Mouse (Mus musculus) CH12.LX (cell line): ENCODE results near the gene Cyth3. TPM values are rescaled to one million over a fixed set of nuclear protein-coding genes. Genes with fewer than 3 reads are reported as not detected.

Source experiments
- DNase-seq: peaks from one replicate; pipeline ENCODE4 v3.0.0-alpha.2; 2013; ENCODE audit errors: extremely low read depth
- H3K27ac ChIP-seq: 2 replicates; pipeline ENCODE4 v1.5.1; 2012; ENCODE audit warnings: low read depth, mild to moderate bottlenecking, control low read depth, moderate library complexity; ENCODE audit not compliant: insufficient read depth
- H3K27me3 ChIP-seq: replicated peaks from 2 replicates; pipeline ENCODE3; 2012; ENCODE audit warnings: inconsistent platforms
- H3K36me3 ChIP-seq, 2 experiments: replicated peaks in 1 of 2; 2 replicates each; pipeline versions ENCODE3 to v1.6.1; 2012; ENCODE audit warnings: inconsistent platforms in 1 of 2, low read length in 1 of 2, mild to moderate bottlenecking in 1 of 2, mixed read lengths in 1 of 2, moderate library complexity in 1 of 2; ENCODE audit not compliant: control insufficient read depth in 1 of 2, insufficient read depth in 1 of 2
- H3K4me1 ChIP-seq, 2 experiments: 2 replicates each; pipeline ENCODE4 v1.6.1; 2012; ENCODE audit warnings: inconsistent platforms in 1 of 2, moderate library complexity in 1 of 2; ENCODE audit not compliant: insufficient read depth in 2 of 2, control insufficient read depth in 1 of 2
- H3K4me2 ChIP-seq: 2 replicates; pipeline ENCODE4 v1.6.1; 2012; ENCODE audit warnings: low read depth, mild to moderate bottlenecking, control low read depth; ENCODE audit not compliant: poor library complexity, insufficient read depth, severe bottlenecking
- H3K4me3 ChIP-seq, 3 experiments: fragments of 150-350 bp in 1 of 3; sonication (generic) in 1 of 3; replicated peaks in 1 of 3; 2 replicates each; pipeline versions ENCODE3 to v1.5.1; 2011 to 2012; ENCODE audit warnings: low read depth in 2 of 3, low read length in 2 of 3, mild to moderate bottlenecking in 2 of 3, moderate library complexity in 2 of 3, control low read depth in 1 of 3, improper control_type of control experiment in 1 of 3, inconsistent platforms in 1 of 3, mixed read lengths in 1 of 3; ENCODE audit not compliant: poor library complexity in 1 of 3
- H3K79me2 ChIP-seq: replicated peaks from 2 replicates; pipeline ENCODE4 v1.6.1; 2012; ENCODE audit warnings: mild to moderate bottlenecking, moderate library complexity; ENCODE audit not compliant: control insufficient read depth, poor library complexity, insufficient read depth, severe bottlenecking; ENCODE audit errors: extremely low read depth
- H3K9ac ChIP-seq: 2 replicates; pipeline ENCODE4 v1.6.1; 2012; ENCODE audit warnings: low read depth, mild to moderate bottlenecking, control low read depth, moderate library complexity; ENCODE audit not compliant: insufficient read depth
- H3K9me3 ChIP-seq: replicated peaks from 2 replicates; pipeline ENCODE3; 2012; ENCODE audit warnings: low read length, inconsistent platforms, mixed read lengths
- E2F4 ChIP-seq: IDR thresholded peaks from 2 replicates; pipeline ENCODE4 v1.6.1; 2011; ENCODE audit warnings: low read depth, low read length, improper control_type of control experiment; ENCODE audit not compliant: insufficient replicate concordance
- EP300 ChIP-seq: IDR thresholded peaks from 2 replicates; pipeline ENCODE4 v1.6.1; 2011; ENCODE audit warnings: low read length, improper control_type of control experiment
- ETS1 ChIP-seq: conservative IDR thresholded peaks from 2 replicates; pipeline ENCODE4 v1.6.1; 2012; ENCODE audit warnings: low read depth, mild to moderate bottlenecking, inconsistent platforms, low read length, improper control_type of control experiment, moderate library complexity
- GABPA ChIP-seq: IDR thresholded peaks from 2 replicates; pipeline ENCODE4 v1.6.1; 2012; ENCODE audit warnings: low read depth, low read length, improper control_type of control experiment, inconsistent platforms; ENCODE audit not compliant: insufficient replicate concordance
- IRF4 ChIP-seq: IDR thresholded peaks from 2 replicates; pipeline ENCODE4 v1.6.1; 2014; ENCODE audit warnings: low read depth, mild to moderate bottlenecking, inconsistent platforms, low read length, improper control_type of control experiment
- MAZ ChIP-seq: IDR thresholded peaks from 2 replicates; pipeline ENCODE4 v1.6.1; 2012; ENCODE audit warnings: low read depth, mild to moderate bottlenecking, inconsistent platforms, low read length, improper control_type of control experiment, moderate library complexity
- POLR2A ChIP-seq: IDR thresholded peaks from 2 replicates; pipeline ENCODE4 v1.6.1; 2011; ENCODE audit warnings: low read depth, mild to moderate bottlenecking, improper control_type of control experiment, low read length
- RAD21 ChIP-seq: IDR thresholded peaks from 2 replicates; pipeline ENCODE4 v1.6.1; 2011; ENCODE audit warnings: low read depth, mild to moderate bottlenecking, low read length, improper control_type of control experiment, moderate library complexity
- USF2 ChIP-seq: conservative IDR thresholded peaks from 2 replicates; pipeline ENCODE4 v1.6.1; 2011; ENCODE audit warnings: low read depth, low read length, improper control_type of control experiment
- ZC3H11A ChIP-seq: IDR thresholded peaks from 2 replicates; pipeline ENCODE4 v1.6.1; 2012; ENCODE audit warnings: low read depth, mild to moderate bottlenecking, inconsistent platforms, low read length, improper control_type of control experiment
- dilution Hi-C: fragments of 300-500 bp; cut with MboI; formaldehyde crosslinking; loops from 2 replicates; pipeline ENCODE4 v1.14.3; 2020; ENCODE audit warnings: low sequenced_read_pairs; ENCODE audit not compliant: extremely low pct_unique_long_range_greater_than_20kb, extremely low pct_ligation_motif_present
- in situ Hi-C: fragments of 300-500 bp; cut with MboI; formaldehyde crosslinking; loops from 3 replicates; pipeline ENCODE4 v1.14.3; 2019; ENCODE audit warnings: low sequenced_read_pairs, low pct_ligation_motif_present, low pct_unique_long_range_greater_than_20kb, mixed read lengths
- polyA plus RNA-seq: library from polyadenylated mRNA; unstranded; fragments of >175 nt; gene quantifications from 2 replicates; pipeline ENCODE4 v1.2.1, GENCODE M21; 2012; ENCODE audit warnings: low read depth; ENCODE audit not compliant: insufficient read length
- total RNA-seq, 2 experiments: library from RNA; depleted of rRNA; stranded (reverse); fragments of 300-350 nt in 1 of 2; fragments of >200 nt in 1 of 2; gene quantifications; 2 replicates each; pipeline ENCODE4 v1.2.3; 2012 to 2014

Gene Cyth3
- total and polyA plus RNA-seq, 3 experiments, result 3.3 to 5.4 (median 4.8) TPM

- in situ Hi-C loops, result no loop called here
- H3K9ac ChIP-seq, result no peak overlapping the region
- DNase-seq, result no peak
- no peak for TF ChIP-seq MAZ
- no peak for TF ChIP-seq POLR2A
- TF ChIP-seq GABPA, result no peak
- TF ChIP-seq, all 38 proteins: peak for 0
- Histone ChIP-seq H3K4me2 (no peak overlapping the region), H3K27ac (no peak overlapping the region), H3K4me3 (no peak overlapping the region), H3K27me3 (no peaks in the 10 kb centered on the region), H3K4me1 (peaks cover 7 to 43% of the 10 kb centered on the region in 2 experiments), H3K36me3 (no peaks in the 10 kb centered on the region), H3K79me2 (no peaks in the 10 kb centered on the region), H3K9me3 (no peaks in the 10 kb centered on the region)
- dilution Hi-C loops, result no loop called here
These were observed 56.5 kb downstream of the Cyth3 start for GRCm38 (mm10) chr5:143678634-143679271.

GRCm38 (mm10) chr5:143679654-143680053 is 57.4 kb downstream of the Cyth3 start:
- peaks cover 7 to 43% of the 10 kb centered on the region in 2 experiments for H3K4me1 ChIP-seq
- H3K27ac ChIP-seq, result no peak overlapping the region
- H3K79me2 ChIP-seq, result no peaks in the 10 kb centered on the region
- peak; percentile 41 for DNase-seq
- H3K27me3 ChIP-seq, result no peaks in the 10 kb centered on the region
- no peak overlapping the region for H3K4me3 ChIP-seq
- no peaks in the 10 kb centered on the region for H3K36me3 ChIP-seq
- in situ Hi-C loops (no loop called here), dilution Hi-C loops (no loop called here)
- no peak overlapping the region for H3K9ac ChIP-seq
- no peaks in the 10 kb centered on the region for H3K9me3 ChIP-seq
- no peak for TF ChIP-seq E2F4
- TF ChIP-seq RAD21, result no peak
- peak; percentile 11; the same call in 1 of the 2 replicates for TF ChIP-seq EP300
- H3K4me2 ChIP-seq, result no peak overlapping the region

- Histone ChIP-seq H3K27ac (no peak overlapping the region), H3K4me2 (no peak overlapping the region), H3K9ac (no peak overlapping the region), H3K27me3 (no peaks in the 10 kb centered on the region), H3K79me2 (no peaks in the 10 kb centered on the region), H3K36me3 (no peaks in the 10 kb centered on the region), H3K9me3 (no peaks in the 10 kb centered on the region), H3K4me1 (peaks cover 7 to 20% of the 10 kb centered on the region in 2 experiments), H3K4me3 (no peak overlapping the region)
- dilution Hi-C loops, result no loop called here
- no peak for TF ChIP-seq ZC3H11A
- no peak for TF ChIP-seq USF2
- TF ChIP-seq ETS1, result no peak
- TF ChIP-seq IRF4, result no peak
- in situ Hi-C loops, result no loop called here
- no peak for DNase-seq
These were observed 61.4 kb downstream of the Cyth3 start for GRCm38 (mm10) chr5:143683696-143684095.
